Mouse (Mus musculus) Muller cell, postnatal 12 days (primary cell): ENCODE results near the gene Gm17606.

ENCODE experiments used
- DNase-seq: peaks from one replicate; pipeline ENCODE4 v3.0.0-alpha.2; 2015; ENCODE audit errors: inconsistent ontology term

Gene Gm17606

DNA sequence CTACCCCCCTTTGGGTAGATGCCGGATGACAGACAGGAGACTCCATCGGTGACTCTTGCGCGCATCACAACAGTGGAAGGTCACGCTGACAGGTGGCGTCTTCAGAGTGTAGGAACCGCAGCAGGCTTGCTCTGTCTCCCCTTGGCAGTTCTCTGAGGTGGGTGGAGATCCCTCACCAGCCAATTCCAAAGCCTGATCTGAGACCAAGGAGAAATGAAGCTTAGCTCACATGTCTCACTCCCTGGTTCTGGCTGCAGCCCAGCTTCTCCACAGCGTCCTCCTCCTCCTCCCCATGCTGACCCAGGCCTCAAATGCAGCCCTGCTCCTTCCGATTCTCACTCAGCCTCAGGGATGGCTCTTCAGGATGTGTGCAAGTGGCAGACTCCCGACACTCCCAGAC lies 15.8 kb upstream of the Gm17606 start:
- DNase-seq, result no peak

DNA sequence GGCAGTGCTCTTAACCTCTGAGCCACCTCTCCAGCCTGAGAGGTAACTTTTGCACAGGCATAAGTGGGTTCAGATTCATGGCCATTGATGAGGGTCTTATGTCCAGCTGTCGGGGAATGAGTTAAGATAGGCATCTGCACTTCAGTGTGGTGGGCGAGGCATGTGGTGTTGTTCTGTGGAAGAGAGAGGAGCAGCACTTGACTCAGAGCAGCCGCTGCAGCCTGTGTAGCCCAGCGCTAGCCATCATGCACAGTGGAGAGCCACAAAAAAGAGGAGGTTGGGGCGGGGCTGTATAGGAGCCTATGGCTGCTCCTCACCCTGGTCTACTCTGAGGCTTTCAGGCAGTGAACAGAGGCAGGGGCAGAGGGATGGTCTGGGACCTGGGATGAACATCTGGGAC lies 12.6 kb upstream of the Gm17606 start:
- DNase-seq, result no peak

DNA sequence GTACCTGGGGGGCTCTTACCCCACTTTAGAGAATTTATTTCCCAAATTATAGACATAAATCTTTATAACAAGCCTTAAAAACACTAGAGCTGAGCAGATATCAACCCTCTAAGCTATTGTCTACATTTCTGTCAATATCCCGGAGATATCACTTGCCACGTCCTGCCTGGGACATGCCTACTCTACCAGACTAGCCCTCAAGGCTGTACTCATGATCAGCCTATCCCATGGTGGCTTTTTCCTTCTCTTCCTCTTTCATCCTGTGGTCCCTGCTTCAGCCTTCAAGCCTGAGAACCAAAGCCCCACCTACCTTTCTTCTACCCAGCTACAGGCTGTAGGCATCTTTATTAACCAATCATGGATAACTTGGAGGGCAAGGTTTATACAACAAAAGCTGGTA lies 11.0 kb upstream of the Gm17606 start:
- DNase-seq, result no peak

DNA sequence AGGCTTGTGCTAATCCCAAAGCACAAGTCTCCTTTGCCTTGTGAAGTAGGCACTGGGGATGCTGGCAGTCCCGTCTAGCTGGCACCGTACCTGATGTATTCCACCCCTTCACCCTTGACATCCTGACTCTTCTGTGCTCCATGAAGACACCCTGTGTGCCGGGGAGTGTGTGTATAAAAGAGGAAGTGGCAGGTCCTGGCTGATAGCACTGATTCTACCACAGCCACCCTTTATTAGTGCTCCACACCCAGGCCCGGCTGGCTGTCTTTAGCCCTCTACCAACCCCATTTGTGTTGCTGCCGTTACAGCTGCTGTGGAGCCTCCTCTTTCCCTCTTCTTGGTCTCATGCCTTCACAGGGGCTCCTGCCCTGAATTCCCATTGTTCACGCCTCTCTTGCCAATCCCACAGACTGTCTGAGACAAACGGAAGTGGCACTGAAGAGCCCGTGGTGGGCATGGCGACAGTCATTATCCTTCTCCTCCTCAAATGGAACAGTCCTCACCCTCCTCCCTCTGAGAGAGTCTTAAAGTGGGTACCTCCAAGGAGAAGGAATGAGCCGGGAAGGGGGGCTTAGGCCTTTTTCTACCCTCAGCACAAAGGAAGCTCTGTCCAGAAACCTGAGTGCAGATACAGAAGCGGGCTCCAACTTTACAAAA lies 10.0 kb upstream of the Gm17606 start:
- no peak for DNase-seq

DNA sequence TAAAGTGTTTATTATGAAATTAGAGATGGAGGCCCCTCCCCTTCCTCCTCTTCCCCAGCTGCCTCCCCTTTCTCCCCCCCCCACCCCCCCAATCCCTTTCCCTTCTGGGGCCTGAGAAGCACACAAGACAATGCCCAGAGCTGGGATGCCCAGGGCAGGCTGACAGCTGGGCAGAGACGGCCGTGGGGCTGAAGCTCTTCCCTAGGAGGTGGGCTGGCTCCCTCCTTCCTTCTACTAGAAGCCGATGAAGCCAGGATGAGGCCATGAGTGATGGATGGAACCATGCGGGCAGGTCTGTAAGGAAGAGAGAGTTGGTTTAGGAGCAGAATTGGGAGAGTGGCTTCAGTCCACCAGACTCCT lies 9.5 kb upstream of the Gm17606 start:
- no peak for DNase-seq

DNA sequence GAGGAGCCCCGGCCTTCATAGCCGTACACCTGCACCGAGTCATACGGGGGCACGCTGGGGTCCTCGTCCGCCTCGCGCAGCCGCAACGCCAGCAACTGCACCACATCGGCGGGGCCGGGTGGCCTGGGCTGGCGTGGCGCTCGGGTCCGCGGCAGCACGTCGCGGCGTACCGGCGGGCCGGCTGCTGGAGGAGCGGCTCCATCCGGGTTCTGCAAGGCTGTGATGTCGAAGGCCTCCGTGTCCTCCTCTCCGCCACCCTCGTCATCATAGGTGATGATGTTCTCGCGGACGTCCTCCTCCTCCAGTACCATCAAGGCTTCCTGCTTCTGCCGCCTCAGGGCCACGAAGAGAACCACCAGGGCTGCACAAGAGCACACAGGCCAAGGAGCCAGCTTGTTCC lies 8.5 kb upstream of the Gm17606 start:
- DNase-seq, result no peak

DNA sequence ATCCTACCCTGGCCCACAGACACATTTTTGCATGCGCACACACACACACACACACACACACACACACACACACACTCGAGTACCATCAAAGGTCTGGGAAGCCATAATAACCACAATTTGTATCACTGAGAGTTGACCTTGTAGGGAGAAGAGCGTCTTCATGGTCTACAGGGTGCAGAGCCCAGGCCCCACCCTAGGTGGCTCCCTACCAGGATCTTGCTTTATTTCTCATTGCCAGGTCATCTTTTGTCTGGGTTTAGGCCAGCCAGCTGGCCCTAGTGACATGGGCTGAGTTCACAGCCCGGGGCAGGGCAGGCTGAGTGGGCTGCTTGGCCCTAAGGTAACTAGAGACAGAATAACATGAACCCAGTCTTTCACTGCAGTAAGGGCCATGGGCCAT lies 6.6 kb upstream of the Gm17606 start:
- no peak for DNase-seq

DNA sequence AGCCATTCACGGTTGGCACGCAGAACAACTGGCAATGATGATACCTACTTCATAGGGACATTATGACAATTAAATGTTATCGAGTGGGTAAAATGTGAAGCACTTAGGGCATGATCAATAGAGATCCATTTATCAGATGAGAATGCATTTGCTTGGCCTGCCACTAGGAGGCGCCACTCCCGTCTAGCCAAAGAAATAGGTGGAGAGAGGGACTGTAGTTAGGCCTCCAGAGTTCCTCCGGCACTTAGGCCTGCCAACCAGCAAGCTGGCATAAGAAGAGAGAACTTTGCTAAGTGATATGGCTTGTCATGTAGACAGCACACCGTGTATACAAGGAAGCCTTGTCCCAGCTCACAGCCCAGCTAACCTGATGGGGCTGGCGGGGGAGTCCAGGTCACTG lies 3.8 kb upstream of the Gm17606 start:
- no peak for DNase-seq

DNA sequence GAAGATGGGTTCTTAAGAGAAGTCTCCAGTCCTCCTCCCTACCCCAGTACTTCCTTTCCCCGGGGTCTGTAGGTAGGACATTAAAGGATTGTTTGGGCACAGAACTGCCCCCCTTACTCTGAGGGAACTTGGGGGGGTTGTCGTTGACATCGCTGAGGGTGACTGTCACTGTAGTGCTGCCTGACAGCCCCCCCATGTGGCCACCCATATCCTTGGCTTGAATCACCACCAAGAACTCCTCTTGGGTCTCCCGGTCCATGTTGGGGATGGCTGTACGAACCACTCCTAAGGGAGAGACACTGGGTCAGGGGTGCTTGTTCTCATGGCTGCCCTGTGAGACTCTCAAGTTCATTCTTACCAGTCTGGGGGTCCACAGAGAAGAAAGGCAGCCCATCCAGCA lies 2.5 kb upstream of the Gm17606 start:
- no peak for DNase-seq

DNA sequence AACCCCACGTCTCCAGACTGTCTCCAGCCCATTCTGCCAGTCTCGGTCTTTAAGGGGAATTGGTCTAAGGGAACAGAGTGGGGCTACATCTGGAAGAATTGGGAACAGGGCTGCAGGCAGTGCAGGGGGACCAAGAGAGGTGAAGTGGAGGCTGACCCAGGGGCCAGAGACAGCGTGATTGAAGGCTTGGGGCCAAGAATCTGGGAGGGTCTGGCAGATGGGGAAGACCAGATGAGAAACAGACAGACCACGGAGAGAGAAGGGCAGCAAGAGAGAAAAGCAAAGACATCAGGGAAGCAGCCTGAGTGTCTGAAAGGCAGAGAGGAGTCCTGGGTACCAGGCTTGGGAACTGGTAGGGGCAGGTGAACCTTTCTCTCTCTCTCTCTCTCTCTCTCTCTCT lies 631 bp upstream of the Gm17606 start:
- no peak for DNase-seq

DNA sequence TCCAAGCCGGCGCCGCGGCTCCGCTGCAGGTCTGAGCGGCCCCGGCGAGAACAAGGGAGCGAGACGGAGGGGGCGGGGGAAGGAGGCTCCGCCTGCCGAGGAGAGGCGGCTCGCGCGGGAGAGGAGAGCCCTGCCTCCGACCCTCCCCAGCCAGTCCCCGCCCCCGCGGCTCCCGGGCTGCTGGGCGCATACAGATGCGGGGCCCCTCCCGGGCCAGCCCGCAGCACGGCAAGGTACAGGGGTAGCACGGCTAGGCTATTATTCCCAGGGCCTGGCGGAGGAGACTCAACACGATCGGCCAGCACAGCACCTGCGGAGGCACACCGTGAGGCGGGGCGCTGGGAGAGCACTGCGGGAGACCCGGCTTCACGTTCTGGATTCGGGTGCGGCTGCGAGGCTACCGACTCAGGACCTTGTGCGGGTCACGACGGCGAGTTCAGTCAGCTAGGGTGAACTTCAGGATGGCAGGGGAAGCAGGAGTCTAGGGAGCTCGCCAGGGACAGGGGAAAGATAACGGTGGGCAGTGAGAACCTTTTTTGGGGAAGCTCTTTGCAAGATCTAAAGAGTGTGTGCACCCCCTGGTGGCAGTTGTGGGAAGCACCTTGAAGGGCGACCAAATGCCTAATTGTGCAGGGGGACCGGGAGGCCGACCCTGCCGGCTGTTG lies 685 bp downstream of the Gm17606 start, which contains the start of gene Cdh24:
Gene Cdh24 (minus strand): TSS at position 60 of the 665 bp plus-strand sequence.
- DNase-seq, result peak; percentile 94

DNA sequence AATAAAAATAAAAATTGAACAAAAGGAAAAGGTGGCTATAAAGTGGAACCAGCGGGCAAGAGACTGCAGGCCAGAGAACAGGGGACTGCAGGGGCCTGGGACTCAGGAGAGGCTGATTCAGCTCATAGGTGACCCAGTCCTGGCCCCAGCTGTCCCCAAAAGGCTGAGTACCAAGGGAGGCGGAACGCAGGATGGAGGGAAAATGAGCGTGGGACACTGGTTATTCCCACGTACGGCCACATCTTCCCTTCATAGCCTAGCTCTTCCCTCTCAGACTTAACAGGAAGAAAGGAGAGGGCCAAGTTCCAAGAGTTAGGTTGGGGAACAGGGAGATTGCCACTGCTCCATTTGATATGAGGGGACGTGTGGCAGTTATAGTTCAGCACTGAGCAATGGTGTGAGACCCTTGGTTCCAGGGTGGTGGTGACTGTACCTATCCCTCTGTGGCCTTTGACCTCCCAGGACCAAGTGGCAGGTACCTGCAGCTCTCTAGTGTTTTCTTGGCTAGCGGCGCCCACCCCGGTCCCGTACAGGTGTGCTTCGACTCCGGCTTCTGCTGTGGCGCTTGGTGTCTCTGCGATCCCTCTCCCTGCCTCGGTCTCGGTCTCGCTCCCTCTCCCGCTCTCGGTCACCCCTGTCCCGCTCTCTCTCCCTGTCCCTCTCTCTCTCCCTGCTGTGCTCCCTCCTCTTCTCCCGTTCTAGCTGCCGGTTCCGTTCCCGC lies 1.6 kb downstream of the Gm17606 start:
- no peak for DNase-seq

DNA sequence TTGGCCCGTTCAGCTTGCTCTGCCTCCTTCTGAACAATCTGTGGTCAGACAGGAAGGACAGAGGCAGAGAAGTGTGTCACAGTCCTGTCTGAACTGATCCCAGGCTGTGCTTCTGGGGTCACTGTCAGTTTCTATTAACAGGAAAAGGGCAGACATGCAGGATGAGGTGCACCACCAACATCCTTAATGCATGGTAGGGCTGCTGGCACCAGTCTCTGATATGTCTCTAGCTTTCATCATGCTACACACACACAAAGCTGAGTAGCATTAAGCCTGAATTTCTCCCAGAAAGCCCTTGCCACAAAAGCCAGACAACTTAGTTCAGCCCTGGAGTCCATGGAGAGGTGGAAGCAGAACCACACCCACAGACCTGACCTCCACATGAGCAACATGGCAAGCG lies 2.3 kb downstream of the Gm17606 start:
- no peak for DNase-seq

DNA sequence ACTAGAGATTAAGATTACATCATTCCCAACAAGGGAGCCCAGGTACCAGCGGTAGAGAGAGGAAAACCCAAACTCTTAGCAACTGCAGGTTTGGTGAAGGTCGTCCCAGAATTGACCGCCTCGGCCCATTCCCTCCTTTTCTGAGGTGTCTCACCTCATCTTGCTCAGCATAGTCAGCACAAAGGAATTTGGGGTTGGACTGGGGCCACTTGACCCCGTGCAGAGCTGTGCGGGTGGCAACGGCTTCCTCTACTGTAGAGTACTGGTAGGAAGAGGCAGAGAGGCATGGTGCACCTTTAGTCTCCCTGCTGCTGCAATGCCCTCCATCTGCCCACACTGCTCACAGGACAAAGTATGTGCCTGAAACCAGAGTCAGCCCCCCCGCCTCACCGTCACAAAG lies 3.5 kb downstream of the Gm17606 start:
- DNase-seq, result peak; percentile 32

DNA sequence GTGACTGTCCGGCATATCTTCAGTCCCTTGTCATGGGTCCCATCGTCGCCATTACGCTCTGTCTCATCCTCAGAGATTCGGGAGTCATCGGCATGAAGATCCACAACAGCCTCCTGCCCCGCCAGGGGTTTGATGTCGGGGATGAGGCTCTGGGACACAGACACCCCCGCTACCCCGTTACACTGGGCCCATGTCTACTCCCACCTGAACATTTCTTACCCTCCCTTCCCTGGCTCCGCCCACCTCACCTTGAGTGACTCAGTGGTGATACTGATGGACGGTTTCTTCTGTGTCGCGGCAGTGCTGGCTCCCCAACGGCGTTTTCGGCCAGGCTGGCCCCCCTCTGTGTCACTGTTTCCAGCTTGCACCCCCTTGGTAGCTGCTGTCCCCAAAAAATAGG lies 5.7 kb downstream of the Gm17606 start:
- DNase-seq, result no peak

DNA sequence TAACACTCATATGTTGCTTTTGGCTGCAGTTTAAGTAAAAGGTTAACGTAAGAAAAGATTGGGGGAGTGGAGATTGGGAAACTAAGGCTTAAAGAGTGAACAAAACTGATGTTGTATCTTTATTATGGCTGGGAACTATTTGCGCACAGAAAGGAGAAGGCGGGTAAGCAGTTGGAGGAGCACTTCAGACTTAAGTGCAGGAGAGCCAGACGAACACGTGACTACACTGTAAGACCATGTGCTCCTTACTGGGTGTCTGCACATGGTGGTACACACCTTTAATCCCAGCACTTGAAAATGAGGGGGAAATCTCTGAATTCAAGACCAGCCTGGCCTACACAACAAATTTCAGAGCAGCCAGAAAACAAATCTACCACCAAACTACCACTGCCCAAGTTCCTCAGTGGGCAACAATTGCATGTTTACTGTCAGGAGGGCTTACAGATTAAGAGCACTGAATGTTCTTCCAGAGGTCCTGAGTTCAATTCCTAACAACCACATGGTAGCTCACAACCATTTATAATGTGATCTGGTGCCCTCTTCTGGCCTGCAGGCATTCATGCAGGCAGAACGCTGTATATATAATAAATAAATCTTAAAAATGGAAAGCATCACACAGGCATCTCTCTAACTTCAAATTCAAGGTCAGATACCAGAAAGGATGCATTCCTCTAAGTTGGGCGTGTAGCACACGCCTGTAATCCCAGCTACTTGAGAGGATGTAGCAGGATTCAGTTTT lies 6.3 kb downstream of the Gm17606 start:
- no peak for DNase-seq

DNA sequence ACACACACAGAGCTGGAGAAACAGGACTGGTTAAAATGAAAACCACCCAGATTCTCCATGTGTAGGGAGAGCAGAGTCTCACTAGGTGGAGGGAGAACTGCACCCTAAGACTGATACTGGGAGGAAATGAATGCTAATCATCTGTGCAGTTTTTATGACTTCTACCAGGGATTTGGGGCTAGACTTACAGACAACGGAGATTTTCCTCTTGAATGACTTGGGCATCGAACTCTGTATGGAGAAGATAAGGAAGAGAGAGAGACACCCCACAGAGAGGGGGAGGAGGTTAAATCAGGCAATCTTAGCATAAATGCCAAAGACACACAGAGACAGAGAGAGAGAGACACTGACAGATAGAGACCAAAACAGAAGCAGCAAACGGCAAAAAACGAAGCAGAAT lies 7.1 kb downstream of the Gm17606 start:
- no peak for DNase-seq

DNA sequence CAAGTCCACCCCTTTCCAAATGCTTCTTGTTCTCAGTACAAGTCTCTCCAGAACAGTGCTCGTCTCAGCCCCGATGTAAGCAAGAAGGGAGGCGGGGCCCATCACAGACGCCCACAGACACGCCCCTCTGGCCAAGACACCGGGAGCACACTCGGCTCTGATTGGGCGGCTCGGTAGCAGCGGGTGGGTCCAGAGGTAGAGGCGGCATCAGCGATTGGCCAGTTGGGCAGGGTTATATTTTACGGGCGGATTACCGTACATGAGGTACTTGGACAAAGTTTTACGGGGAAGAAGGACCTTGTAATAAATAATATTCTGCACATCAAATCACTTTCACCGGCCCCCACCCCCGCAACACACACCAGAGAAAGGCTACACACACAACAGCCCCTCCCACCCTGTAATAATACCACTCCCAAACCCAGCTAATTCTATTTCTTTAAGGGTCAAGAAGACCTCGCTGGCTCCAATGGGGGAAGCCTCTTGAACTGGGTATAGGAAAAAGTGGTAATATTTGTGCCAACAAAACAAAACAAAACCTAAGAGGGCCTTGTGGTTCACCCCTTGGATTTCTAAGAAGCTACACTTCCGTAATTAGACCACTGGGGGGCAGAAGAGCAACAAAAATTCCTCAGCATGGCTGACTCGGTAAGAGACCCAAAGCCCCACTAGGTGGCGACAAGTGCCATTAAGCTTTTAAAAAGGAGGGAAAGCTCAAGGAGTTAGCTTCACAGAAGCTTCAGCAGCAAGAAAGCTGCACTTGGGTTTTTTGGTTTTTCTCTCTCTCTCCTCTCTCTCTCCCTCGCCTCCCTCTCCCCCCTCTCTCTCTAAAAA lies 10.1 kb downstream of the Gm17606 start:
- DNase-seq, result peak; percentile 75

DNA sequence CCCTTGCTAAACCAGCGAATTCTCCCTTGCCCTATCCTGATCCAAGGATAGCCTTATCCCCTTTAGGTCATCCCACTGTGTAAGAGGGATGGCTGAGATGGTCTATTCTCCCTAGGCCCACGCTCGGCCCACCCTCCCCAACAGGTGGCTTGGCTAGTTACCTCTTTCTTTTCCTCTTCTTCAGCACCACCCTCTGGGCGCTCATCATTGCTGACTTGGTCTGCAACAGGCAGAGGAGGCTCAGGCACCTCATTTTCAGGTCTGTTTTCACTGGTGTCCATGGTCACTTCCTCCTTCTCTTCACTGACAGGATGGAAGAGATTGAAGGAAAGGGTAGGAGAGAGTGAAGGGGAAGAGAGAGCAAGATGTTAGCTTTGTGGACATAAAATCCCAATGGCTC lies 10.8 kb downstream of the Gm17606 start:
- no peak for DNase-seq

DNA sequence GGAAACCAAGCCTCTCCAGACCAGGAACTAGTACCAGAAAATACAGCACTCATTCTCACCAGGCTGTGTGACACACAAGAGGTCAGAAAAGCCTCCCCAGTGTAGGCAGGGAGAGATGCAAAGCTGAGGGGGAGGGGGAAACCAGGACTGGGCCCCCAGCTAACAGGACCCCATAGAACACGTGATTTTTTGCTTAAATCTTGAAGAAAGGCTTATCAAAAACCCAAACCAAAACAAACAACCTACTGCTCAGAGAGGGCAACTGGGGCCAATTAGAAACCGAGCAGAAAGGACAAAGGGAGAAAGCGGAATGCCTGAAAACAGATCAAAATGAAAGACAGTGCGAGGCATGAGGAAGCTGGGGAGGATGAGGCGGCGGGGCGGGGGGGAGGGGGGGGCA lies 12.0 kb downstream of the Gm17606 start:
- no peak for DNase-seq

DNA sequence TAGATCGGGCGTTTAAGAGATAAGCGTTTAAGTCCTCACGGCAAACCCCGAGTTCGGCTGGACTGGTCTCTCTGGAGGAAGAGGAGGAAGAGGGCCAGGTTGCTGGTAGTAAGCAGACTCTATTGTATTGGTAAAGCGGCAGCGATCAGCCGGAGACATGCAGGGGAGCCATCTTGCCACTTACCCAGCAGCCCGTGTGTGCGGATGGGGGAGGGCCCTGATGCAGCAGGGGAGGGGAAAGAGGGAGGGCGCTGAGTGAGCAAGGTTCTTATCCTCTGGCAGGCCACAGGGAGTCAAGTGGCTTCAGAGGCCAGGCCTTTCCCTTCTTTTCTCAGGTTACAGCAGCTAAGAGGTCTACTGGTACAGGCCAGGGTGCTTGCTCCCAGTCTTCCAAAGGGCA lies 12.7 kb downstream of the Gm17606 start:
- DNase-seq, result peak; percentile 93

DNA sequence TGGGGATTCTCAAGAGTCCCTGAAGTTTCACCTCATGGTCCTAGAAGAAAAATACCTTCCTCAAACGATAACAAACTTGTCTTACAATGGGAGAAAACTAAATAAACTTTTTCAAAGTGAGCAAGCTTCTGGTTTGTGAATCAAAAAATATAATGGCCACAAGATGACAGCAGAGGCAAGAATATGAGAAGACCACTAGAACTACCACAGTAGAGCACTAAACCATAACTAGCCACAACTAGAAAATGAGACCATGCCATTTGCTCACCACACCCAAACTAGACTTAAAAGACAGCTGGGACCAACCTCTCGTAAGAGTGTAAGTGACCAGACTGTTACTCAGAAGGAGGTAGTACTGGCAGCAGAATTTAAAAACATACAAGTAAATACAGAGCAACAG lies 19.3 kb downstream of the Gm17606 start:
- no peak for DNase-seq
